Mouse (Mus musculus): ENCODE data around the gene Sgpl1. TPM values are rescaled to one million over a fixed set of nuclear protein-coding genes. Genes with fewer than 3 reads are reported as not detected.

The Sgpl1 gene
- polyA plus RNA-seq, 1 experiment from 2014 or later, result 46.9 TPM

- ATAC-seq (ENCODE audit: insufficient read depth, low FRiP score, low read depth), result no peak
- Histone ChIP-seq H3K36me3 (no peaks in the 10 kb centered on the region), H3K4me3 (replicated peaks) (no peak overlapping the region), H3K4me1 (no peaks in the 10 kb centered on the region), H3K9ac (no peak overlapping the region), H3K27ac (no peak overlapping the region), H3K4me2 (no peak overlapping the region), H3K27me3 (replicated peaks) (no peaks in the 10 kb centered on the region), H3K9me3 (no peaks in the 10 kb centered on the region)
- 56% methylated on average over 14 of the region's 14 CpGs for WGBS
Observed at GRCm38 (mm10) chr10:61051993-61052613, 95.4 kb downstream of the Sgpl1 start.

Small RNA genes lying within 50 kb of the gene (microRNA-seq; reads per million reads assigned to microRNA genes)
- gene Gm44308, result not detected

Other genes with a start within 250 kb of the Sgpl1 start
- 152 and 183 TPM in 2 replicates for gene Pcbd1, start 58.4 kb downstream of the Sgpl1 start, polyA plus RNA-seq (2015; fragmentation: Nextera tagmentation; extraction: Ambion mirVana)
- gene Tbata, start 24.3 kb upstream of the Sgpl1 start, polyA plus RNA-seq (2015; fragmentation: Nextera tagmentation; extraction: Ambion mirVana), result 0.09 TPM in 1 of 2 replicates, not detected in the other
- gene Adamts14, start 125.7 kb upstream of the Sgpl1 start, polyA plus RNA-seq (2015; fragmentation: Nextera tagmentation; extraction: Ambion mirVana), result 1.0 and 1.2 TPM in 2 replicates
- gene Prf1, start 150.1 kb upstream of the Sgpl1 start, polyA plus RNA-seq (2015; fragmentation: Nextera tagmentation; extraction: Ambion mirVana), result 0.06 TPM in 1 of 2 replicates, not detected in the other
- gene Pald1, start 235.8 kb upstream of the Sgpl1 start, polyA plus RNA-seq (2015; fragmentation: Nextera tagmentation; extraction: Ambion mirVana), result 16.9 and 18.7 TPM in 2 replicates